Mouse (Mus musculus) Patski (cell line): ENCODE measurements at regions not wholly inside any gene's neighbourhood (a gene's known extent, or its start where the extent isn't known, plus 50 kb on each side); places are given as distances from the start of the nearest gene placed in this dataset.
A peak's percentile ranks its signal among the peaks of the same experiment; 100 is the strongest.

Experiments used
- ATAC-seq: fragments of 100-300 bp; one replicate; pipeline ENCODE4 v1.8.0; 2021
- CTCF ChIA-PET: fragments of 350-600 bp; sonication (Branson Sonifier 250); formaldehyde crosslinking; loops from one replicate; lab custom pipeline; 2022; ENCODE audit warnings: inconsistent platforms; lab: Charles Lee
- POLR2A ChIA-PET: fragments of 350-600 bp; sonication (Branson Sonifier 250); formaldehyde crosslinking; loops from one replicate; lab custom pipeline; 2022; ENCODE audit warnings: antibody characterized with exemption, inconsistent platforms; lab: Charles Lee
- DNase-seq: peaks from one replicate; pipeline ENCODE4 v3.0.0-alpha.2; 2011; ENCODE audit warnings: low read depth, low spot score
- H3K27me3 ChIP-seq: fragments of 371-371 bp; one replicate; pipeline ENCODE4 v1.5.1; 2021
- CTCF ChIP-seq: fragments of 100-300 bp; IDR thresholded peaks from one replicate; pipeline ENCODE4 v1.5.1; 2021
- in situ Hi-C: fragments of 300-500 bp; cut with MboI; formaldehyde crosslinking; loops from 3 replicates; pipeline ENCODE4 v1.11.1; 2018; ENCODE audit warnings: low pct_unique_long_range_greater_than_20kb, mixed read lengths

DNA sequence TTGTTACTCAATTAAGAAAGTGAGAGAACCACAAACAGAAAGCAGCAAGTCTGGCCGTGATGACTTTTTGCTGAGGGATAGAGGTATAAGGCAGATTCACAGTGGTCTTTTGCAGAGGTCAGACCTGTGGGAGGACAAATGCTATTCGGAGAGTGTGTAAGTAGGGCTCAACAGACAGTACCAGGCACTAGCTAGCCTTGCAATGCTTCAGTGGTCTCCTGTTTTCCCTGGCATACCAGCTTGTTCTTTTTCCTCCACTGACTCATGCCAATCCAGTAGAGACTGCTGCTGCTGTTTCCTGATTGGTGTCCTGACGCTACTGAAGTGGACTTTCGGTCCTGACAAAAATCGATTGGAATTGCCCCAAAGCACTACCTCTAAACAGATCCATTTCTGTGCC, 166.4 kb downstream of the Tlr4 start:
- CTCF ChIA-PET, result interaction anchor here (0.7 to 1.2 kb wide), 2 partner anchors 17 to 28 kb away, joined by 3 read pairs; no protein-coding TSS in a partner anchor
- in situ Hi-C loops, result no loop called here
- DNase-seq (peak; percentile 24), ATAC-seq (peak; percentile 100)
- POLR2A ChIA-PET, result no interaction called here
- no peak for TF ChIP-seq CTCF
- H3K27me3 ChIP-seq, result no peaks in the 10 kb centered on the region

DNA sequence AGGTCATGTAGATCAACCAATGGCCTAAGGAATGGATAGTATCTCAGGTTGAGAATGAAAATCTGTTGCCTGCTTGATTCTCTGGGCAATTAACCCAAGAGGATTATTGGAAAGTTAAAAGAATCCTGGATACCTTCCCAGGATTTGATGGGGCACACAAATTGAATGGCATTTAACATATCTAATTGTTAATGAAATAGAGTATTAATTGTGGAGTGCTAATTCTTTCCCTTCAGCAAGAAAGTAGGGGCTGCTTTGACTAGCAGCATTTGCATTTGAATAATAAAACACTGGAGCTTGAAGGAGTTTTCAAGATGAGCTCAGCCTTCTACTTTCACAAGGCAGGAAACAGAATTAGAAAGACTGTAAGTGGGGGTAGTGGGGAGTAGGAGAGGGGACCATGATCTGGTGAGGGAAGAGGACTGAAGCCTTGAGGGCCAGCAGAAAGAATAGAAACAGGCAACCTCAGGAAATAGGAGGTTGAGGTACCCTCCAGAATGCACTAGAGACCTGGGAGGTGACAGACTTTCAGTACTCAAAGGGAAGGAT, 178.9 kb downstream of the Tlr4 start:
- in situ Hi-C loops, result no loop called here
- H3K27me3 ChIP-seq, result no peaks in the 10 kb centered on the region
- POLR2A ChIA-PET, result no interaction called here
- DNase-seq, result no peak
- no peak for ATAC-seq
- no peak for TF ChIP-seq CTCF
- CTCF ChIA-PET, result no interaction called here

DNA sequence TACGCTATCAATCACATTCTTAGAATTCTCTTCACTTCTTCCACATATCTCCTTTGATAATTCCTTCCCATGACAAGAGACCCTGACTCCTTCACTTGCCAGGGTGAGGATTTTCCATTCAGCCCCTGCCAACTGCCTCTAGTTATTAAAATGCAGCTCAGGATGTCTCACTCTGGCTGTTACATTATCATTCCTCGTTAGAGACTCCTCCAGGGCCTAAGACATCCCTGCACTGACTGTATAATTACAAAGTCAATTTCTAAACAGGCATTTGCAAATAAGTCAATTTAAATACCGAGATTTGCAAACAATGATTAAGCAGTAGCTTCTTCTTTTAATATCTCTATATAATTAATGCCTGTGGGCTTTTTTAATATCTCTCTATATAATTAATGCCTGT, 184.3 kb downstream of the Tlr4 start:
- in situ Hi-C loops, result no loop called here
- no peak for TF ChIP-seq CTCF
- ATAC-seq (no peak), DNase-seq (no peak)
- ChIA-PET POLR2A (no interaction called here), CTCF (no interaction called here)
- peaks cover 14% of the 10 kb centered on the region for H3K27me3 ChIP-seq

DNA sequence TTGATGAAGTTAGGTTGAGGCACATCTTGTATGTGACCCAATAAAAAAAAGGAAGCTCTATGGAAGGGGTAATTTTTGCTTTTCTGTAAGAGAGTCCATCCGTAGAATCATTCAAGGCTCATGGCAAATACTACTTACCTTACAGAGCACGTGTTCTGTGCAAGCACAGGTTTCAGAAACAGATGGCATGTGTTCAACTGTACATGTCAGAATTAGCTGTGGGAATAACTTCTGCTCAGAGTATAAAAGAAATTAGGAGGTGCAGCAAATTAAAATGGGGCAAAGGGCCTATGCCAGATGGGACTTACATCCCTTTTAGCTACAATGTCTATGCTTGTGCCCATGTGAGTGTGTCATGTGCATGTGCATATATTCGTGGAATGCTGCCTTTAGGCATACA, 216.7 kb downstream of the Tlr4 start:
- ChIA-PET POLR2A (no interaction called here), CTCF (no interaction called here)
- DNase-seq, result no peak
- in situ Hi-C loops, result no loop called here
- no peak for TF ChIP-seq CTCF
- no peak for ATAC-seq
- H3K27me3 ChIP-seq, result no peaks in the 10 kb centered on the region
